Mouse (Mus musculus): ENCODE results near the gene Gpsm1.
A peak's percentile ranks its signal among the peaks of the same experiment; 100 is the strongest.
"Not testable (repeated sequence)": the region's sequence is repeated elsewhere in the genome, so short reads cannot be mapped to it uniquely, and the experiment has no call there.

Gene Gpsm1

DNA sequence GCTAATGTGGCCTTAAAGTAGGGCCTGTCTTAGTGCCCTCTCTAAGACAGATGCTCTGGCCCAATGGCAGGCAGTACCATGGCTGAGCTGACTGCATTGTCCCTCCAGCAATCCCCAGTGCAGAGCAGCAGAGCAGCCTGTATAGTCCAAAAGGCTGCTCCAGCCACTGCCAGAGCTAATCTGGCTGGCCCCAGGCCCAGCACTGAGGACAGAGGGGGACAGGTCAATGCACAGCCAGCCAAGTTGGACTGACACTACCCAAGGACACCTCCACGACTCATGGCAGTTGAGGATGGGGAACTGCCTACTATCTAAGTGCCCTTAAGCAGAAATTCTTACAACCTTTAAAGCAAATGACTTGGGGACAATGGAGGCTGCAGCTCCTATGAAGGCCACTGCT lies 53.3 kb downstream of the Gpsm1 start:
- DNase-seq (ENCODE audit: low read depth, low spot score) = no peak

DNA sequence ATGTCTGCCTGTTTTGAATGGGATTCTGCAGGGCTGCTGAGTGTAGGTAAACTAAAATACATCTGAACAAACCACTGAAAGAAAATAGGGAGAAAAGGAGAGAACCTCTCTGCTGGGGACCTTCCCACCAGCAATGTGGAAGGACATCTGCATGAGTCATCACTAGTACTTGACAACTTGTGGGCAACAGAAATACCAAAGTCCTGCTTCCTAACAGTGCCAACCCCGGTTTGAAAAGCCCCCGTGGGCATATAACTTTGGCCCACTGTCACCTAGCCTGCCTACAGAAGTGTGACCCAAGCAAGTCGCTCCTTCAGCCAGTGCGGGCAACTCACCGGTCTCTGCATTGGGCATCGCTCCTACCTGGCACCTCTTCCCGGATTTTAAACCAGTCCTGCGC lies 57.1 kb downstream of the Gpsm1 start:
- no peak for DNase-seq (ENCODE audit: low read depth, low spot score)

DNA sequence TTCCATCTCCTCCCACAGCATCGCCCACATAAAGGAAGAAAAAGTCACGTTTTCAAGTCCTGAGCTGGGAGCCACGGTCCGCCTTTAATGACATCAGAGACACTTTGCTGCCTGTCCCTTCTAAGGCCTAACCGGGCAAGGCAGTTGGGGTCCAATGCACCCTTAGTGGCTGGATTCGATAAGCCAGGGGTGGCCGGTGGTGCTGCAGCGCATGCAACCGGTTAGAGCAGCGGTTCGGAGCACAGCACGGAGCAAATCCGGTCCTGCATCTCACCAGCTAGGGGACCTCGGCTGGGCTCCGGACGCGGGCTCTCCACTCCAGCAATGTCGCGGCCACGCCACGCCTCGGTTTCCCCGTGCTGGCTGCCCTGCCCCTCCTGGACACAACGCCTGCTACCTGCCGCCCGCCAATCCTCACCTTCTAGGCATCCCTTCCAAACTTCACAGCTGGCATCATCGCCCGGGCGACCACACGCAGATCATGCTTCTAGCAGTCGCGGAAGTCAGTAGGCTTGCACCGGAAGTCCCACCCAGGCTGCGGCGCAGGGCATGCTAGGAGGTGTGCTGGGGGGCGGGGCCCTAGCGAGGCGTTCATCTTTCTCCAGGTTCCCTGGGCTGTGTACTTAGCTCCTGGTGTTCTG lies 64.9 kb downstream of the Gpsm1 start, which contains the start of gene Snapc4:
Gene Snapc4, minus strand, starts transcription at position 523 of the 641 bp plus-strand sequence.
- peak; percentile 85 for DNase-seq (ENCODE audit: low read depth, low spot score)

DNA sequence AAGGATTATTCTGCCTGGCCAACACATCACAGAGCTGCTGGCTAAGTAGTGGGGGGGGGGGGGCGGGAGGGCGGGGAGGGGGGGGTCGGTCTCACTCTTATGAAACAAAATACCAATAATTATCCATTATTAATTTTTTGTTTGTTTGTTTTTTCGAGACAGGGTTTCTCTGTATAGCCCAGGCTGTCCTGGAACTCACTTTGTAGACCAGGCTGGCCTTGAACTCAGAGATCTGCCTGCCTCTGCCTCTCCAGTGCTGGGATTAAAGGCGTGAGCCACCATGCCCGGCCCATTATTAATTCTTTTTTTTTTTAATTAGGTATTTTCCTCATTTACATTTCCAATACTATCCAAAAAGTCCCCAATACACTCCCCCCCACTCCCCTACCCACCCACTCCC lies 65.6 kb downstream of the Gpsm1 start:
- DNase-seq (ENCODE audit: low read depth, low spot score) = not testable (repeated sequence)

DNA sequence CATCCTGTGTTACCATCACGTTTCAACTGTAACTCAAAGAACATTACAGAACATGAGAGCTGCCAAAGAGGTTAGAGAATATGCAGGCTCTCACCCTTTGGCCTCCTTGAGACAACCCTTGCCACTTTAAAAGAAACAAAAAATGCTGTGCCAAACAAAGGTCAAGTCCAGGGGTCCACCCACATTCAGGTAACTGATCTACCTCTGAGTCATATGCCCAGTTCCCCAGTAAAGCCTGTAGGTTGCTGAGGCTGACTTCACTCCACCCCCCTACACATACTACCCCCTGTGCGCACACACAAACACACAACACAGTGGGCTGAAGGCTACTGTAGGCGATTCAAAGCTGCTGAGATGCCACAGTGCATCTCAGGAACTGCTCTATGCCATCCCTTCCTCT lies 72.4 kb downstream of the Gpsm1 start:
- no peak for DNase-seq (ENCODE audit: low read depth, low spot score)

DNA sequence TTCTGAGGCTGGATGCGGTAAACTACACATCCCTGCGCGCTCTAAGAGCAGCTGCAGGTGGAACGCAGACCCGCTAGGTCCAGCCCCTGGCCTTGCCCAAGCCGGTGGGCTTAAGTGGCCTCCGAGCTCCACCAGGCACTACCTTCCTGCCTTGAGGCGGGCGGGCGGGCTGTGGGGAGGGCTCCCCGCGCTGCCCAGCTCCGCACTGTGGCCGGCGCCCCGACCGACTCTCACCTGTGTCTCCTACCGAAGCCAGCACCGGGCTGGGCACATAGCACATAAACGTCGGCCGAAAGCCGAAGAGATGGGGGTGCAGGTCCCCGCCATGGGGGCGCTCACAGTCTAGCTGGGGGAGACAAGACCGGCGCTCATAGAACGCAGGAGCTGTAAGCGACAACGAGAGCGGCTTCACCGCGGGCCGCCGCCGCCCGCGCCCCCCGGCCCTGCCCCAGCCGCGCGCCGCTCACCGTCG lies 73.4 kb downstream of the Gpsm1 start:
- no peak for DNase-seq (ENCODE audit: low read depth, low spot score)

DNA sequence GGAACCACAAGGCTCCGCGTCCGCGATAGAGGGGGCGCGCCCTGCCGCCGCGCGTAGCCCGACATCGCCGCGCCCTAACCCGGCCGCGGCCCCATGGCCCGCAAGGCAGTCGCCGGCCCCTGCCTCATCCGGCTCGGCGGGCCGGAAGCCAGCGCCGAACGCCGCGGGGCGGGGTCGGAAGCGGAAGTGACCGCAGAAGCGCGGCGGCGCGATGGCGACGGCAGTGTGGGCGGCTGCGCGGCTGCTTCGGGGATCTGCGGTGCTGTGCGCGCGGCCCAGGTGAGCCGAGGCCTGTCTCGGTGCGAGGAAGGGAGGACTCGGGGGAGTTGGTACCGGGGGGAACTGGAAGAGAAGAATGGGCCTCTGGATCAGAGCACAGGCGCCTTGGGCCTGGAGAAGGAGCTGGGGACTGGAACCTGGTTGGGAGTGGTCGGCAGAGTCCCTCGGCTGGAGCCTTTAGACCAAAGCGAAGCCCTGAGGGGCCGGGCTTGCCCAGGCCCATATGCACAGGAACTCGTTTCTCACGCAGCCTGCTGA lies 73.9 kb downstream of the Gpsm1 start, which contains the start of the genes Entr1 and Pmpca:
Gene Entr1, minus strand, starts transcription at position 163 of the 537 bp plus-strand sequence.
Gene Pmpca, plus strand, starts transcription at position 186 of the 537 bp plus-strand sequence.
- peak; percentile 86 for DNase-seq (ENCODE audit: low read depth, low spot score)

DNA sequence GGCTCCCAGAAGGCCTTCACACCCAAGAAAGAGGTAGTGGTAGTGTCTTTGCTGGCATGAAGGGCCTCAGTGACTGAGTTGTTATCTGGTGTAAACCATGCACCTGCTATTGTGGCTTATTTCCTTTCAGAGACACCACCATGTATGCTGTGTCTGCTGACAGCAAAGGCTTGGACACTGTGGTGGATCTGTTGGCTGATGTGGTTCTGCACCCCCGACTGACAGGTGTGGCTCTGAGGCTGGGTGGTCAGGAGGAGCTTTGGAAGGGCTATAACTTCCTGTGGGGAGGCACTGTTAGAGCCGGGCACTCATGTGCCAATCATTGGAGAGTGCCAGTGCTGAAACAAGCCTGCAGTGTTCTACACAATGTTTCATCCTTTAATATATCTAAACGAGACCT lies 75.6 kb downstream of the Gpsm1 start:
- DNase-seq (ENCODE audit: low read depth, low spot score) = no peak

DNA sequence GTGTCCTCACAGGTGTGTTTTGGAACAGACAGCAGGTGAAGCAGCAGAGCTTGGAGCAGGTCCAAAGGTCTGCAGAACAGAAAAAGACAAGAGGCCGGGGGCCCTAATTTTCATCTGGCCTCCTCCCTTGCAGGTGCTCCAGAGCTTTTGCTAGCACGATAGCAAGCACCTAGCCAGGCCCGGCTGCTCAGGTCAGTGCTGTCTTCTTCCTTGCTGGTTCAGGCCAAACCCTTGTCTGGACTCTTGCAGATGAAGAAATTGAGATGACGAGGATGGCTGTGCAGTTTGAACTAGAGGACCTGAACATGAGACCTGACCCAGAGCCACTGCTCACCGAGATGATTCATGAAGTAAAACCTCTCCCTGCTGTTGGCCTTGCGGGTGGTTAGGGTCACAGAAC lies 76.3 kb downstream of the Gpsm1 start:
- DNase-seq (ENCODE audit: low read depth, low spot score) = no peak
